In the genomic region with DNA sequence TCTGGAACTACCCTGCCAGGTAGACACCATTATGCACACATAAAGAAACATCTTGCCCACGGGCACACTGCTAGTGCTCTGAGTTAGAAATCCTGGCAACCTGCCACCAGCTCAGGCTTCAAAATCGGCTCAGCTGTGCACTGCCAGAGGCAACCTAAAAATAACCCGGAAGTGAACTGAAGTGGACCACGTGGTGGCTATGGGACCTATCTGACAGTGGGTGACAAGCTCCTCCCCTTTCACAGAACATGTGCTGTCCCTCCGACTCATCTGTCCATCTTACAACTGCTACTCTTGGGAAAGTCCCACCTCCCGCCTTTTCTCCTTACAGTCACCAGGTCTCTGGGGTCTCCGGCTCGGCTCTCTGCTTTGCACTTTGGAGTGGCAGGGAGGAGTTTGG, we compare ENCODE assay signal across 8 mouse cellular contexts. TPM values are rescaled to one million over a fixed set of nuclear protein-coding genes. Genes with fewer than 3 reads are reported as not detected.
A peak's percentile ranks its signal among the peaks of the same experiment; 100 is the strongest.
DNase-seq lines count a peak whose midpoint lies in the region; ATAC-seq and TF ChIP-seq lines count a peak whose summit lies in the region.

No protein-coding gene starts in this region.

- H3K27ac ChIP-seq in CH12.LX (ENCODE audit: insufficient read depth, low read depth), result peak overlapping the region; percentile 47; the same call in 1 of the 2 replicates
- no peak overlapping the region for H3K27ac ChIP-seq in forebrain, embryonic 12.5 days
- peak overlapping the region; percentile 13; the same call in 1 of the 2 replicates for H3K27ac ChIP-seq in heart, postnatal 0 days (ENCODE audit: low read depth)

- DNase-seq in CH12.LX (ENCODE audit: extremely low read depth), result peak; percentile 97
- DNase-seq in adrenal gland, adult 18-20 months (ENCODE audit: low spot score in 2 of 2), result peak; percentile 51 to 56
- DNase-seq in heart, postnatal 0 days (ENCODE audit: low spot score), result peak; percentile 79
- peak; percentile 59 for DNase-seq in kidney, postnatal 14 days
- DNase-seq in lung, postnatal 10 days, result peak; percentile 70
- DNase-seq in right cerebral cortex, adult 2 months (ENCODE audit: low spot score in 2 of 2), result peak; percentile 29 to 44
- no peak for DNase-seq in urinary bladder, adult 2 months (ENCODE audit: low spot score)

- peak; percentile 51 for TF ChIP-seq POLR2A in CH12.LX (IDR thresholded peaks at IDR 0.05; ENCODE audit: low read depth, low read length)

- TF ChIP-seq RAD21 in CH12.LX (IDR thresholded peaks at IDR 0.05; ENCODE audit: low read depth, low read length), result no peak

- H3K9ac ChIP-seq in CH12.LX (ENCODE audit: insufficient read depth, low read depth), result 0 out of 2 replicates have a peak overlapping the region, but pooled peaks have one; percentile 24
- no peak overlapping the region; the same call in 1 of the 2 replicates for H3K9ac ChIP-seq in forebrain, embryonic 12.5 days
- H3K9ac ChIP-seq in heart, postnatal 0 days (replicated peaks; ENCODE audit: low read depth, low read length), result no peak overlapping the region

- TF ChIP-seq CTCF in CH12.LX (conservative IDR thresholded peaks at IDR 0.05 in 1 of 2, IDR thresholded peaks at IDR 0.05 in 1 of 2; ENCODE audit: low read depth in 2 of 2, low read length in 2 of 2), result no peak
- no peak for TF ChIP-seq CTCF in heart, postnatal 0 days (IDR thresholded peaks at IDR 0.05; ENCODE audit: low read depth)

- ATAC-seq in forebrain, embryonic 12.5 days (ENCODE audit: low FRiP score), result peak; percentile 67; the same call in 1 of the 2 replicates
- peak; percentile 93 for ATAC-seq in heart, postnatal 0 days (ENCODE audit: insufficient read depth, low read depth)

- in situ Hi-C loops in CH12.LX (cut with MboI; ENCODE audit: low pct_ligation_motif_present, low pct_unique_long_range_greater_than_20kb, low sequenced_read_pairs), result loop anchor here (25.0 kb wide), 1 partner anchor 138 kb away; no protein-coding TSS in a partner anchor

- H3K9me3 ChIP-seq in CH12.LX (replicated peaks; ENCODE audit: low read length), result no peaks in the 10 kb centered on the region
- no peaks in the 10 kb centered on the region for H3K9me3 ChIP-seq in forebrain, embryonic 12.5 days
- H3K9me3 ChIP-seq in heart, postnatal 0 days (replicated peaks; ENCODE audit: control insufficient read depth, low read length), result no peaks in the 10 kb centered on the region

- dilution Hi-C loops in CH12.LX (cut with MboI; ENCODE audit: extremely low pct_ligation_motif_present, extremely low pct_unique_long_range_greater_than_20kb, low sequenced_read_pairs), result no loop called here

- H3K27me3 ChIP-seq in CH12.LX (replicated peaks), result no peaks in the 10 kb centered on the region
- H3K27me3 ChIP-seq in forebrain, embryonic 12.5 days, result no peaks in the 10 kb centered on the region
- H3K27me3 ChIP-seq in heart, postnatal 0 days (ENCODE audit: control insufficient read depth, insufficient read depth, low read length), result no peaks in the 10 kb centered on the region

- H3K4me2 ChIP-seq in CH12.LX (ENCODE audit: insufficient read depth, low read depth, poor library complexity, severe bottlenecking), result peak overlapping the region; percentile 74
- H3K4me2 ChIP-seq in forebrain, embryonic 12.5 days, result no peak overlapping the region
- no peak overlapping the region for H3K4me2 ChIP-seq in heart, postnatal 0 days (ENCODE audit: low read depth, low read length)

- TF ChIP-seq EP300 in CH12.LX (IDR thresholded peaks at IDR 0.05; ENCODE audit: low read length), result peak; percentile 45; the same call in 1 of the 2 replicates
- no peak for TF ChIP-seq EP300 in heart, postnatal 0 days (IDR thresholded peaks at IDR 0.05; ENCODE audit: low read depth)

- H3K4me1 ChIP-seq in CH12.LX (ENCODE audit: control insufficient read depth in 1 of 2, insufficient read depth in 2 of 2), result peaks cover 40 to 90% of the 10 kb centered on the region in 2 experiments
- peaks cover 23% of the 10 kb centered on the region for H3K4me1 ChIP-seq in forebrain, embryonic 12.5 days
- H3K4me1 ChIP-seq in heart, postnatal 0 days (ENCODE audit: control insufficient read depth, insufficient read depth), result peaks cover 44% of the 10 kb centered on the region

- peaks cover 0 to 16% of the 10 kb centered on the region in 2 experiments for H3K36me3 ChIP-seq in CH12.LX (replicated peaks in 1 of 2; ENCODE audit: control insufficient read depth in 1 of 2, insufficient read depth in 1 of 2, low read length in 1 of 2)
- no peaks in the 10 kb centered on the region for H3K36me3 ChIP-seq in forebrain, embryonic 12.5 days (replicated peaks)
- no peaks in the 10 kb centered on the region for H3K36me3 ChIP-seq in heart, postnatal 0 days (replicated peaks; ENCODE audit: control insufficient read depth, insufficient read depth, low read length)

- H3K79me2 ChIP-seq in CH12.LX (replicated peaks; ENCODE audit: control insufficient read depth, extremely low read depth, insufficient read depth, poor library complexity, severe bottlenecking), result peaks cover 81% of the 10 kb centered on the region

- 56% methylated on average over 8 of the region's 8 CpGs for WGBS in forebrain, embryonic 12.5 days
- 15% methylated on average over 8 of the region's 8 CpGs for WGBS in heart, postnatal 0 days

- peak overlapping the region in 2 of 3 experiments; percentile 25 to 33 for H3K4me3 ChIP-seq in CH12.LX (replicated peaks in 1 of 3; ENCODE audit: low read depth in 2 of 3, low read length in 2 of 3, poor library complexity in 1 of 3)
- no peak overlapping the region for H3K4me3 ChIP-seq in forebrain, embryonic 12.5 days (replicated peaks)
- no peak overlapping the region for H3K4me3 ChIP-seq in heart, postnatal 0 days (ENCODE audit: low read depth, low read length)

TF ChIP-seq in CH12.LX, 34 proteins besides CTCF, POLR2A, EP300 and RAD21 (continues in another document):
- TF ChIP-seq E2F4 (IDR thresholded peaks at IDR 0.05; ENCODE audit: insufficient replicate concordance, low read depth, low read length) (0 out of 2 replicates have a peak, but pooled peaks have one; percentile 51), ETS1 (conservative IDR thresholded peaks at IDR 0.05; ENCODE audit: low read depth, low read length) (peak; percentile 94), ELF1 (IDR thresholded peaks at IDR 0.05; ENCODE audit: low read depth, low read length) (peak; percentile 93), USF1 (IDR thresholded peaks at IDR 0.05; ENCODE audit: low read depth, low read length) (peak; percentile 95), UBTF (IDR thresholded peaks at IDR 0.05; ENCODE audit: low read depth, low read length) (no peak), MAX (IDR thresholded peaks at IDR 0.05; ENCODE audit: low read length) (peak; percentile 100), SIN3A (IDR thresholded peaks at IDR 0.05; ENCODE audit: low read length) (peak; percentile 98), ZC3H11A (IDR thresholded peaks at IDR 0.05; ENCODE audit: low read depth, low read length) (no peak), HCFC1 (IDR thresholded peaks at IDR 0.05; ENCODE audit: low read depth, low read length) (peak; percentile 76), ZMIZ1 (IDR thresholded peaks at IDR 0.05; ENCODE audit: low read depth, low read length) (no peak), GABPA (IDR thresholded peaks at IDR 0.05; ENCODE audit: insufficient replicate concordance, low read depth, low read length) (no peak), MAZ (IDR thresholded peaks at IDR 0.05; ENCODE audit: low read depth, low read length) (no peak), ZNF384 (IDR thresholded peaks at IDR 0.05; ENCODE audit: low read depth, low read length) (0 out of 2 replicates have a peak, but pooled peaks have one; percentile 10), JUN (IDR thresholded peaks at IDR 0.05; ENCODE audit: insufficient read depth, low read depth, low read length) (peak; percentile 20; the same call in 1 of the 2 replicates), IRF4 (IDR thresholded peaks at IDR 0.05; ENCODE audit: low read depth, low read length) (peak; percentile 69), TCF12 (IDR thresholded peaks at IDR 0.05; ENCODE audit: low read depth, low read length) (no peak; the same call in 1 of the 2 replicates), NRF1 (IDR thresholded peaks at IDR 0.05; ENCODE audit: low read depth, low read length) (peak; percentile 34; the same call in 1 of the 2 replicates), POLR2AphosphoS2 (IDR thresholded peaks at IDR 0.05; ENCODE audit: low read depth, low read length) (0 out of 2 replicates have a peak, but pooled peaks have one; percentile 34), TBP (conservative IDR thresholded peaks at IDR 0.05; ENCODE audit: low read depth, low read length) (peak; percentile 75), CHD2 (IDR thresholded peaks at IDR 0.05; ENCODE audit: low read length) (peak; percentile 77), MEF2A (IDR thresholded peaks at IDR 0.05; ENCODE audit: borderline replicate concordance, low read depth, low read length) (peak; percentile 93), MXI1 (IDR thresholded peaks at IDR 0.05; ENCODE audit: low read depth, low read length) (peak; percentile 97), KAT2A (IDR thresholded peaks at IDR 0.05; ENCODE audit: insufficient replicate concordance, low read length) (no peak), NELFE (IDR thresholded peaks at IDR 0.05; ENCODE audit: low read depth, low read length) (peak; percentile 61), MAFK (IDR thresholded peaks at IDR 0.05; ENCODE audit: insufficient replicate concordance, low read length) (no peak), BHLHE40 (IDR thresholded peaks at IDR 0.05; ENCODE audit: low read depth, low read length) (peak; percentile 81), PAX5 (IDR thresholded peaks at IDR 0.05; ENCODE audit: low read length) (no peak), MYC (IDR thresholded peaks at IDR 0.05; ENCODE audit: low read depth, low read length) (peak; percentile 100), USF2 (conservative IDR thresholded peaks at IDR 0.05; ENCODE audit: low read depth, low read length) (peak; percentile 96), ZKSCAN1 (IDR thresholded peaks at IDR 0.05; ENCODE audit: borderline replicate concordance, low read depth, low read length) (no peak), CHD1 (IDR thresholded peaks at IDR 0.05; ENCODE audit: low read depth, low read length) (no peak), JUND (conservative IDR thresholded peaks at IDR 0.05; ENCODE audit: low read depth, low read length) (0 out of 2 replicates have a peak, but pooled peaks have one; percentile 27)

RNA-seq across cellular contexts. Expression of gene Ugcg, which starts 10.3 kb away (rescaled TPM):
- total RNA-seq in CH12.LX (2012; rRNA removed) (28.7 and 33.8 TPM in 2 replicates), CH12.LX (2014; rRNA removed) (68.7 and 69.5 TPM in 2 replicates)
- 24.2 and 25.8 TPM in 2 replicates for polyA plus RNA-seq in CH12.LX (2012; ENCODE audit: insufficient read length, low read depth)
- 10 to 100 TPM; 31.7 to 32.0 TPM for total RNA-seq in adrenal gland, adult 18-20 months (2021)
- polyA plus RNA-seq in forebrain, embryonic 12.5 days (2016; fragmentation: Nextera tagmentation; extraction: Ambion mirVana), result 18.7 and 19.9 TPM in 2 replicates
- total RNA-seq in heart, postnatal 0 days (2014; rRNA removed; ENCODE audit: low replicate concordance), result 19.2 and 35.3 TPM in 2 replicates
- polyA plus RNA-seq in heart, postnatal 0 days (2015; fragmentation: Nextera tagmentation; extraction: Ambion mirVana), result 6.2 TPM in 2 replicates
- 36.3 and 44.3 TPM in 2 replicates for polyA plus RNA-seq in urinary bladder, adult 2 months (2012; rRNA removed)

Comparison
In these comparisons a context has a peak if more than half of its experiments do, and no peak if none do; other contexts are left out.
1. H3K4me3 ChIP-seq: peak in CH12.LX (2 of 3); none in forebrain, embryonic 12.5 days (single experiment) and heart, postnatal 0 days (single experiment).